26 mouse cellular contexts compared by ENCODE assay signal in genomic region chr3:127242234-127242810, GRCm38 (mm10).
DNase-seq lines count a peak whose midpoint lies in the region; ATAC-seq lines count a peak whose summit lies in the region.
"Had no signal": no experiment of that assay in that cellular context is flagged by ENCODE, and none has a peak within 500 bp of the region (broad histone marks: within the 10 kb centered on the region; RNA-seq: fewer than 3 reads in every experiment).

No protein-coding gene starts in this region.

- 0 out of 2 replicates have a peak overlapping the region, but pooled peaks have one; percentile 17 for H3K27ac ChIP-seq in hindbrain, embryonic 12.5 days
- H3K27ac ChIP-seq in hindbrain, embryonic 16.5 days (ENCODE audit: low read depth, low read length) = no peak overlapping the region
- no peak overlapping the region for H3K27ac ChIP-seq in kidney, embryonic 16.5 days (ENCODE audit: low read length)
- H3K27ac ChIP-seq in midbrain, embryonic 12.5 days (replicated peaks) = peak overlapping the region; percentile 11; the same call in 1 of the 2 replicates
- no peak overlapping the region for H3K27ac ChIP-seq in midbrain, embryonic 15.5 days
- H3K27ac ChIP-seq: forebrain, embryonic 10.5 days; forebrain, embryonic 13.5 days; heart, adult 2 months; heart, embryonic 10.5 days; heart, embryonic 13.5 days had no signal

- H3K4me3 ChIP-seq in hindbrain, embryonic 12.5 days = no peak overlapping the region
- H3K4me3 ChIP-seq in hindbrain, embryonic 16.5 days (ENCODE audit: low read length) = no peak overlapping the region
- H3K4me3 ChIP-seq in kidney, embryonic 16.5 days (ENCODE audit: low read length) = no peak overlapping the region
- no peak overlapping the region for H3K4me3 ChIP-seq in midbrain, embryonic 12.5 days
- no peak overlapping the region for H3K4me3 ChIP-seq in midbrain, embryonic 15.5 days
- H3K4me3 ChIP-seq: forebrain, embryonic 10.5 days; forebrain, embryonic 13.5 days; heart, adult 2 months; heart, embryonic 10.5 days; heart, embryonic 13.5 days; hindbrain, embryonic 13.5 days had no signal

- peaks cover 23% of the 10 kb centered on the region for H3K4me1 ChIP-seq in hindbrain, embryonic 12.5 days
- H3K4me1 ChIP-seq in hindbrain, embryonic 16.5 days (ENCODE audit: control insufficient read depth, insufficient read depth, low read depth, low read length) = no peaks in the 10 kb centered on the region
- peaks cover 1% of the 10 kb centered on the region; the same call in 1 of the 2 replicates for H3K4me1 ChIP-seq in kidney, embryonic 16.5 days (ENCODE audit: insufficient read depth, low read length)
- peaks cover 14% of the 10 kb centered on the region for H3K4me1 ChIP-seq in midbrain, embryonic 12.5 days
- H3K4me1 ChIP-seq in midbrain, embryonic 15.5 days = peaks cover 19% of the 10 kb centered on the region

- H3K27me3 ChIP-seq in hindbrain, embryonic 12.5 days = no peaks in the 10 kb centered on the region
- H3K27me3 ChIP-seq in hindbrain, embryonic 16.5 days (replicated peaks; ENCODE audit: control insufficient read depth, insufficient read depth, low read length) = no peaks in the 10 kb centered on the region
- no peaks in the 10 kb centered on the region for H3K27me3 ChIP-seq in kidney, embryonic 16.5 days (ENCODE audit: insufficient read depth, low read length)
- no peaks in the 10 kb centered on the region for H3K27me3 ChIP-seq in midbrain, embryonic 12.5 days
- no peaks in the 10 kb centered on the region for H3K27me3 ChIP-seq in midbrain, embryonic 15.5 days (replicated peaks)
- H3K27me3 ChIP-seq: CH12.LX; forebrain, embryonic 13.5 days; heart, embryonic 13.5 days; hindbrain, embryonic 13.5 days; Patski had no signal

- WGBS in hindbrain, embryonic 12.5 days = 83% methylated on average over 11 of the region's 11 CpGs
- 84% methylated on average over 11 of the region's 11 CpGs for WGBS in hindbrain, embryonic 16.5 days
- 46% methylated on average over 11 of the region's 11 CpGs for WGBS in kidney, embryonic 16.5 days
- 75% methylated on average over 11 of the region's 11 CpGs for WGBS in midbrain, embryonic 12.5 days
- WGBS in midbrain, embryonic 15.5 days = 76% methylated on average over 11 of the region's 11 CpGs

- DNase-seq in kidney, adult 11 months = no peak
- DNase-seq: adrenal gland, postnatal 10 days; adrenal gland, postnatal 36 days; B cell, adult 2 months; cerebellum, adult 18-20 months; cerebellum, adult 9-10 months; cerebellum, postnatal 14 days; gastrocnemius, postnatal 10 days; gastrocnemius, postnatal 36 days; heart, adult 2 months; heart, postnatal 14 days; heart, postnatal 4 days had no signal

- H3K9ac ChIP-seq in hindbrain, embryonic 12.5 days = no peak overlapping the region
- H3K9ac ChIP-seq in hindbrain, embryonic 16.5 days (ENCODE audit: low read depth, low read length) = no peak overlapping the region
- H3K9ac ChIP-seq in kidney, embryonic 16.5 days (replicated peaks; ENCODE audit: low read length) = no peak overlapping the region
- H3K9ac ChIP-seq in midbrain, embryonic 12.5 days (replicated peaks) = no peak overlapping the region
- H3K9ac ChIP-seq in midbrain, embryonic 15.5 days = no peak overlapping the region
- H3K9ac ChIP-seq: forebrain, embryonic 13.5 days; heart, embryonic 13.5 days; hindbrain, embryonic 13.5 days had no signal

- no peak for ATAC-seq in hindbrain, embryonic 12.5 days (ENCODE audit: low FRiP score)
- no peak for ATAC-seq in hindbrain, embryonic 16.5 days
- ATAC-seq in kidney, embryonic 16.5 days (ENCODE audit: low FRiP score, low TSS enrichment) = peak; percentile 31; the same call in 1 of the 2 replicates
- no peak for ATAC-seq in midbrain, embryonic 12.5 days (ENCODE audit: low FRiP score, low read depth)
- no peak for ATAC-seq in midbrain, embryonic 15.5 days (replicated peaks)
- ATAC-seq: forebrain, embryonic 13.5 days; forebrain, embryonic 16.5 days; Patski had no signal

- no peak overlapping the region for H3K4me2 ChIP-seq in hindbrain, embryonic 12.5 days (replicated peaks)
- no peak overlapping the region for H3K4me2 ChIP-seq in hindbrain, embryonic 16.5 days (ENCODE audit: low read length)
- no peak overlapping the region for H3K4me2 ChIP-seq in kidney, embryonic 16.5 days (replicated peaks; ENCODE audit: low read depth, low read length)
- H3K4me2 ChIP-seq in midbrain, embryonic 12.5 days (replicated peaks) = no peak overlapping the region
- no peak overlapping the region for H3K4me2 ChIP-seq in midbrain, embryonic 15.5 days
- H3K4me2 ChIP-seq: forebrain, embryonic 13.5 days; heart, embryonic 13.5 days; hindbrain, embryonic 13.5 days had no signal

- no peaks in the 10 kb centered on the region for H3K36me3 ChIP-seq in hindbrain, embryonic 12.5 days
- no peaks in the 10 kb centered on the region for H3K36me3 ChIP-seq in hindbrain, embryonic 16.5 days (ENCODE audit: control insufficient read depth, insufficient read depth, low read length)
- H3K36me3 ChIP-seq in kidney, embryonic 16.5 days (ENCODE audit: insufficient read depth, low read length) = no peaks in the 10 kb centered on the region
- H3K36me3 ChIP-seq in midbrain, embryonic 12.5 days = no peaks in the 10 kb centered on the region
- H3K36me3 ChIP-seq in midbrain, embryonic 15.5 days (replicated peaks) = no peaks in the 10 kb centered on the region
- H3K36me3 ChIP-seq: forebrain, embryonic 10.5 days; heart, embryonic 10.5 days; heart, embryonic 13.5 days; hindbrain, embryonic 13.5 days had no signal

- H3K9me3 ChIP-seq in hindbrain, embryonic 12.5 days (replicated peaks) = no peaks in the 10 kb centered on the region
- no peaks in the 10 kb centered on the region for H3K9me3 ChIP-seq in hindbrain, embryonic 16.5 days (ENCODE audit: control insufficient read depth, low read length)
- H3K9me3 ChIP-seq in kidney, embryonic 16.5 days (ENCODE audit: low read length) = no peaks in the 10 kb centered on the region
- no peaks in the 10 kb centered on the region for H3K9me3 ChIP-seq in midbrain, embryonic 12.5 days
- no peaks in the 10 kb centered on the region for H3K9me3 ChIP-seq in midbrain, embryonic 15.5 days
- H3K9me3 ChIP-seq: forebrain, embryonic 10.5 days; forebrain, embryonic 13.5 days; G1E; heart, embryonic 10.5 days; heart, embryonic 13.5 days; hindbrain, embryonic 13.5 days had no signal

Comparison
In these comparisons a context has a peak if more than half of its experiments do, and no peak if none do; other contexts are left out.
1. H3K27ac ChIP-seq: peak in hindbrain, embryonic 12.5 days (single experiment) and midbrain, embryonic 12.5 days (single experiment); none in hindbrain, embryonic 16.5 days (single experiment), kidney, embryonic 16.5 days (single experiment) and midbrain, embryonic 15.5 days (single experiment).